Mouse (Mus musculus) bone marrow macrophage, adult 2 months (primary cell): ENCODE results near the gene Nip7.

Experiments
- CTCF ChIP-seq: IDR thresholded peaks from 2 replicates; pipeline ENCODE4 v1.5.1; 2012; ENCODE audit warnings: low read depth, mild to moderate bottlenecking, low read length, moderate library complexity
- POLR2A ChIP-seq: IDR thresholded peaks from 2 replicates; pipeline ENCODE4 v1.6.1; 2012; ENCODE audit warnings: mild to moderate bottlenecking, low read depth, low read length, borderline replicate concordance

- TF ChIP-seq CTCF: no peak
- TF ChIP-seq POLR2A: no peak
These were observed 48.9 kb upstream of the Nip7 start for GRCm38 (mm10) chr8:107007795-107008194.
